Mouse (Mus musculus) bone marrow macrophage, adult 2 months (primary cell): ENCODE results near the gene Prkd1.

Source experiments
- CTCF ChIP-seq: IDR thresholded peaks from 2 replicates; pipeline ENCODE4 v1.5.1; 2012; ENCODE audit warnings: low read depth, mild to moderate bottlenecking, low read length, moderate library complexity
- POLR2A ChIP-seq: IDR thresholded peaks from 2 replicates; pipeline ENCODE4 v1.6.1; 2012; ENCODE audit warnings: mild to moderate bottlenecking, low read depth, low read length, borderline replicate concordance

DNA sequence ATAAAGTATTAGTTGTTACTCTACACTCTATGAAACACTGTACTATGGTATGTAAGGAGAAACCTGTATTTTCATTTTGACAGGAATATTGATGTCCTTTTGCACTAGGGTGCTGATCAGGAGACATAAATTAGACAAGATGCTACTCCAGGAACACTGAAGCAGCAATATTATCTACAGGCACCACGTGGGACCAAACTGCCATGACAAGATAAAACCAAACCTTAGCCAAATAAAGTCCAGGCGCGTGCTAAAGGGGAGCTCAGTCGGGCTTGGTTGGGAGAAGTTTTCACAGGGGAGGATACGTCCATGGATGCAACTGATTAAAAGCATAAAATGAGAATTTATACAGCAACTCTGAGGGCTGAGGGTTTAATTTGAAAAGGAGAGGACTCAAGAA lies 53.1 kb downstream of the Prkd1 start:
- TF ChIP-seq POLR2A (no peak), CTCF (no peak)
